Mouse (Mus musculus) fat pad, adult 2 months (tissue): ENCODE results near the gene Arl15.

Source experiments
- DNase-seq: peaks from one replicate; pipeline ENCODE4 v3.0.0-alpha.2; 2011; ENCODE audit warnings: low read depth, low spot score; ENCODE audit errors: extremely low read depth

Arl15 gene

GRCm38 (mm10) chr13:114138921-114139320 lies 344.6 kb downstream of the Arl15 start:
- no peak for DNase-seq

- no peak for DNase-seq
Measured at GRCm38 (mm10) chr13:114139570-114139969, 345.3 kb downstream of the Arl15 start.

GRCm38 (mm10) chr13:114142826-114143225 lies 348.5 kb downstream of the Arl15 start:
- no peak for DNase-seq

GRCm38 (mm10) chr13:114143247-114143646 lies 348.9 kb downstream of the Arl15 start:
- DNase-seq: no peak

GRCm38 (mm10) chr13:114144052-114145046 lies 350.0 kb downstream of the Arl15 start:
- DNase-seq: no peak

GRCm38 (mm10) chr13:114145249-114145648 lies 350.9 kb downstream of the Arl15 start:
- DNase-seq: no peak

- DNase-seq: no peak
Measured at GRCm38 (mm10) chr13:114150856-114151697, 356.8 kb downstream of the Arl15 start.

- DNase-seq: no peak
Measured at GRCm38 (mm10) chr13:114151698-114152069, 357.4 kb downstream of the Arl15 start.

GRCm38 (mm10) chr13:114156689-114157088 lies 362.4 kb downstream of the Arl15 start:
- no peak for DNase-seq

GRCm38 (mm10) chr13:114158111-114158730 lies 363.9 kb downstream of the Arl15 start:
- DNase-seq: peak; percentile 18

- no peak for DNase-seq
Measured at GRCm38 (mm10) chr13:114159634-114160391, 365.5 kb downstream of the Arl15 start.

GRCm38 (mm10) chr13:114162753-114163152 lies 368.4 kb downstream of the Arl15 start:
- DNase-seq: no peak

GRCm38 (mm10) chr13:114165616-114166015 lies 371.3 kb downstream of the Arl15 start:
- no peak for DNase-seq

GRCm38 (mm10) chr13:114166439-114167183 lies 372.3 kb downstream of the Arl15 start:
- DNase-seq: no peak

- no peak for DNase-seq
Measured at GRCm38 (mm10) chr13:114170061-114170460, 375.8 kb downstream of the Arl15 start.

- no peak for DNase-seq
Measured at GRCm38 (mm10) chr13:114171465-114171864, 377.2 kb downstream of the Arl15 start.

GRCm38 (mm10) chr13:114188107-114188506 lies 393.8 kb downstream of the Arl15 start:
- no peak for DNase-seq

GRCm38 (mm10) chr13:114188801-114189200 lies 394.5 kb downstream of the Arl15 start:
- DNase-seq: no peak

- no peak for DNase-seq
Measured at GRCm38 (mm10) chr13:114189441-114189840, 395.1 kb downstream of the Arl15 start.

GRCm38 (mm10) chr13:114190898-114191297 lies 396.6 kb downstream of the Arl15 start:
- DNase-seq: no peak
